Mouse (Mus musculus) CH12.LX (cell line): ENCODE measurements around the gene Podxl2. TPM values are rescaled to one million over a fixed set of nuclear protein-coding genes. Genes with fewer than 3 reads are reported as not detected.

Experiments used
- DNase-seq: peaks from one replicate; pipeline ENCODE4 v3.0.0-alpha.2; 2013; ENCODE audit errors: extremely low read depth
- H3K27ac ChIP-seq: 2 replicates; pipeline ENCODE4 v1.5.1; 2012; ENCODE audit warnings: low read depth, mild to moderate bottlenecking, control low read depth, moderate library complexity; ENCODE audit not compliant: insufficient read depth
- H3K27me3 ChIP-seq: replicated peaks from 2 replicates; pipeline ENCODE3; 2012; ENCODE audit warnings: inconsistent platforms
- H3K36me3 ChIP-seq, 2 experiments: replicated peaks in 1 of 2; 2 replicates each; pipeline versions ENCODE3 to v1.6.1; 2012; ENCODE audit warnings: inconsistent platforms in 1 of 2, low read length in 1 of 2, mild to moderate bottlenecking in 1 of 2, mixed read lengths in 1 of 2, moderate library complexity in 1 of 2; ENCODE audit not compliant: control insufficient read depth in 1 of 2, insufficient read depth in 1 of 2
- H3K4me1 ChIP-seq, 2 experiments: 2 replicates each; pipeline ENCODE4 v1.6.1; 2012; ENCODE audit warnings: inconsistent platforms in 1 of 2, moderate library complexity in 1 of 2; ENCODE audit not compliant: insufficient read depth in 2 of 2, control insufficient read depth in 1 of 2
- H3K4me2 ChIP-seq: 2 replicates; pipeline ENCODE4 v1.6.1; 2012; ENCODE audit warnings: low read depth, mild to moderate bottlenecking, control low read depth; ENCODE audit not compliant: poor library complexity, insufficient read depth, severe bottlenecking
- H3K4me3 ChIP-seq, 3 experiments: fragments of 150-350 bp in 1 of 3; sonication (generic) in 1 of 3; replicated peaks in 1 of 3; 2 replicates each; pipeline versions ENCODE3 to v1.5.1; 2011 to 2012; ENCODE audit warnings: low read depth in 2 of 3, low read length in 2 of 3, mild to moderate bottlenecking in 2 of 3, moderate library complexity in 2 of 3, control low read depth in 1 of 3, improper control_type of control experiment in 1 of 3, inconsistent platforms in 1 of 3, mixed read lengths in 1 of 3; ENCODE audit not compliant: poor library complexity in 1 of 3
- H3K79me2 ChIP-seq: replicated peaks from 2 replicates; pipeline ENCODE4 v1.6.1; 2012; ENCODE audit warnings: mild to moderate bottlenecking, moderate library complexity; ENCODE audit not compliant: control insufficient read depth, poor library complexity, insufficient read depth, severe bottlenecking; ENCODE audit errors: extremely low read depth
- H3K9ac ChIP-seq: 2 replicates; pipeline ENCODE4 v1.6.1; 2012; ENCODE audit warnings: low read depth, mild to moderate bottlenecking, control low read depth, moderate library complexity; ENCODE audit not compliant: insufficient read depth
- H3K9me3 ChIP-seq: replicated peaks from 2 replicates; pipeline ENCODE3; 2012; ENCODE audit warnings: low read length, inconsistent platforms, mixed read lengths
- BHLHE40 ChIP-seq: IDR thresholded peaks from 2 replicates; pipeline ENCODE4 v1.6.1; 2011; ENCODE audit warnings: mild to moderate bottlenecking, low read depth, low read length, improper control_type of control experiment
- CHD1 ChIP-seq: IDR thresholded peaks from 2 replicates; pipeline ENCODE4 v1.6.1; 2012; ENCODE audit warnings: low read depth, low read length, improper control_type of control experiment, inconsistent platforms
- CTCF ChIP-seq, 2 experiments: IDR thresholded peaks in 1 of 2; conservative IDR thresholded peaks in 1 of 2; 2 replicates each; pipeline ENCODE4 v1.5.1; 2011 to 2012; ENCODE audit warnings: low read depth in 2 of 2, low read length in 2 of 2, improper control_type of control experiment in 1 of 2, inconsistent platforms in 1 of 2, mild to moderate bottlenecking in 1 of 2, moderate library complexity in 1 of 2
- E2F4 ChIP-seq: IDR thresholded peaks from 2 replicates; pipeline ENCODE4 v1.6.1; 2011; ENCODE audit warnings: low read depth, low read length, improper control_type of control experiment; ENCODE audit not compliant: insufficient replicate concordance
- ELF1 ChIP-seq: IDR thresholded peaks from 2 replicates; pipeline ENCODE4 v1.6.1; 2014; ENCODE audit warnings: low read depth, mild to moderate bottlenecking, inconsistent platforms, low read length, improper control_type of control experiment
- ETS1 ChIP-seq: conservative IDR thresholded peaks from 2 replicates; pipeline ENCODE4 v1.6.1; 2012; ENCODE audit warnings: low read depth, mild to moderate bottlenecking, inconsistent platforms, low read length, improper control_type of control experiment, moderate library complexity
- GABPA ChIP-seq: IDR thresholded peaks from 2 replicates; pipeline ENCODE4 v1.6.1; 2012; ENCODE audit warnings: low read depth, low read length, improper control_type of control experiment, inconsistent platforms; ENCODE audit not compliant: insufficient replicate concordance
- HCFC1 ChIP-seq: IDR thresholded peaks from 2 replicates; pipeline ENCODE4 v1.6.1; 2012; ENCODE audit warnings: low read depth, mild to moderate bottlenecking, inconsistent platforms, low read length, improper control_type of control experiment
- IRF4 ChIP-seq: IDR thresholded peaks from 2 replicates; pipeline ENCODE4 v1.6.1; 2014; ENCODE audit warnings: low read depth, mild to moderate bottlenecking, inconsistent platforms, low read length, improper control_type of control experiment
- JUND ChIP-seq: conservative IDR thresholded peaks from 2 replicates; pipeline ENCODE4 v1.6.1; 2011; ENCODE audit warnings: low read depth, low read length, improper control_type of control experiment
- KAT2A ChIP-seq: IDR thresholded peaks from 2 replicates; pipeline ENCODE4 v1.6.1; 2012; ENCODE audit warnings: low read length, improper control_type of control experiment, inconsistent platforms; ENCODE audit not compliant: insufficient replicate concordance
- MAFK ChIP-seq: IDR thresholded peaks from 2 replicates; pipeline ENCODE4 v1.6.1; 2011; ENCODE audit warnings: low read length, improper control_type of control experiment; ENCODE audit not compliant: insufficient replicate concordance
- MAX ChIP-seq: IDR thresholded peaks from 2 replicates; pipeline ENCODE4 v1.6.1; 2011; ENCODE audit warnings: low read length, improper control_type of control experiment
- MAZ ChIP-seq: IDR thresholded peaks from 2 replicates; pipeline ENCODE4 v1.6.1; 2012; ENCODE audit warnings: low read depth, mild to moderate bottlenecking, inconsistent platforms, low read length, improper control_type of control experiment, moderate library complexity
- MEF2A ChIP-seq: IDR thresholded peaks from 2 replicates; pipeline ENCODE4 v1.6.1; 2014; ENCODE audit warnings: low read depth, mild to moderate bottlenecking, inconsistent platforms, low read length, improper control_type of control experiment, borderline replicate concordance
- MXI1 ChIP-seq: IDR thresholded peaks from 2 replicates; pipeline ENCODE4 v1.6.1; 2011; ENCODE audit warnings: mild to moderate bottlenecking, low read depth, low read length, improper control_type of control experiment
- MYC ChIP-seq: IDR thresholded peaks from 2 replicates; pipeline ENCODE4 v1.6.1; 2011; ENCODE audit warnings: low read depth, mild to moderate bottlenecking, improper control_type of control experiment, low read length
- NELFE ChIP-seq: IDR thresholded peaks from 2 replicates; pipeline ENCODE4 v1.6.1; 2011; ENCODE audit warnings: low read depth, low read length, improper control_type of control experiment
- NRF1 ChIP-seq: IDR thresholded peaks from 2 replicates; pipeline ENCODE4 v1.6.1; 2014; ENCODE audit warnings: low read depth, mild to moderate bottlenecking, inconsistent platforms, low read length, improper control_type of control experiment, moderate library complexity
- PAX5 ChIP-seq: IDR thresholded peaks from 2 replicates; pipeline ENCODE4 v1.6.1; 2012; ENCODE audit warnings: low read length, inconsistent platforms, mixed read lengths
- POLR2A ChIP-seq: IDR thresholded peaks from 2 replicates; pipeline ENCODE4 v1.6.1; 2011; ENCODE audit warnings: low read depth, mild to moderate bottlenecking, improper control_type of control experiment, low read length
- POLR2AphosphoS2 ChIP-seq: IDR thresholded peaks from 2 replicates; pipeline ENCODE4 v1.6.1; 2011; ENCODE audit warnings: low read depth, low read length, improper control_type of control experiment
- RAD21 ChIP-seq: IDR thresholded peaks from 2 replicates; pipeline ENCODE4 v1.6.1; 2011; ENCODE audit warnings: low read depth, mild to moderate bottlenecking, low read length, improper control_type of control experiment, moderate library complexity
- SIN3A ChIP-seq: IDR thresholded peaks from 2 replicates; pipeline ENCODE4 v1.6.1; 2012; ENCODE audit warnings: low read length, improper control_type of control experiment, inconsistent platforms
- SMC3 ChIP-seq: IDR thresholded peaks from 2 replicates; pipeline ENCODE4 v1.6.1; 2011; ENCODE audit warnings: low read depth, low read length, improper control_type of control experiment
- TCF12 ChIP-seq: IDR thresholded peaks from 2 replicates; pipeline ENCODE4 v1.6.1; 2014; ENCODE audit warnings: low read depth, mild to moderate bottlenecking, inconsistent platforms, low read length, improper control_type of control experiment
- USF1 ChIP-seq: IDR thresholded peaks from 2 replicates; pipeline ENCODE4 v1.6.1; 2014; ENCODE audit warnings: low read depth, mild to moderate bottlenecking, inconsistent platforms, low read length, improper control_type of control experiment
- USF2 ChIP-seq: conservative IDR thresholded peaks from 2 replicates; pipeline ENCODE4 v1.6.1; 2011; ENCODE audit warnings: low read depth, low read length, improper control_type of control experiment
- ZC3H11A ChIP-seq: IDR thresholded peaks from 2 replicates; pipeline ENCODE4 v1.6.1; 2012; ENCODE audit warnings: low read depth, mild to moderate bottlenecking, inconsistent platforms, low read length, improper control_type of control experiment
- ZKSCAN1 ChIP-seq: IDR thresholded peaks from 2 replicates; pipeline ENCODE4 v1.6.1; 2012; ENCODE audit warnings: low read depth, inconsistent platforms, low read length, improper control_type of control experiment, borderline replicate concordance
- ZMIZ1 ChIP-seq: IDR thresholded peaks from 2 replicates; pipeline ENCODE4 v1.6.1; 2012; ENCODE audit warnings: low read depth, mild to moderate bottlenecking, inconsistent platforms, low read length, improper control_type of control experiment
- ZNF384 ChIP-seq: IDR thresholded peaks from 2 replicates; pipeline ENCODE4 v1.6.1; 2012; ENCODE audit warnings: low read depth, low read length, improper control_type of control experiment, inconsistent platforms
- dilution Hi-C: fragments of 300-500 bp; cut with MboI; formaldehyde crosslinking; loops from 2 replicates; pipeline ENCODE4 v1.14.3; 2020; ENCODE audit warnings: low sequenced_read_pairs; ENCODE audit not compliant: extremely low pct_unique_long_range_greater_than_20kb, extremely low pct_ligation_motif_present
- in situ Hi-C: fragments of 300-500 bp; cut with MboI; formaldehyde crosslinking; loops from 3 replicates; pipeline ENCODE4 v1.14.3; 2019; ENCODE audit warnings: low sequenced_read_pairs, low pct_ligation_motif_present, low pct_unique_long_range_greater_than_20kb, mixed read lengths
- polyA plus RNA-seq: library from polyadenylated mRNA; unstranded; fragments of >175 nt; gene quantifications from 2 replicates; pipeline ENCODE4 v1.2.1, GENCODE M21; 2012; ENCODE audit warnings: low read depth; ENCODE audit not compliant: insufficient read length
- total RNA-seq, 2 experiments: library from RNA; depleted of rRNA; stranded (reverse); fragments of 300-350 nt in 1 of 2; fragments of >200 nt in 1 of 2; gene quantifications; 2 replicates each; pipeline ENCODE4 v1.2.3; 2012 to 2014

The Podxl2 gene
- total and polyA plus RNA-seq, 3 experiments, result 0.79 to 0.93 (median 0.81) TPM

- dilution Hi-C loops, result no loop called here
- Histone ChIP-seq H3K27me3 (no peaks in the 10 kb centered on the region), H3K4me2 (no peak overlapping the region), H3K4me1 (peaks cover 72 to 86% of the 10 kb centered on the region in 2 experiments), H3K4me3 (no peak overlapping the region), H3K79me2 (no peaks in the 10 kb centered on the region), H3K9me3 (no peaks in the 10 kb centered on the region), H3K36me3 (peaks cover 18 to 29% of the 10 kb centered on the region in 2 experiments), H3K9ac (no peak overlapping the region), H3K27ac (peak overlapping the region; percentile 95; the same call in 1 of the 2 replicates)
- TF ChIP-seq CTCF (conservative IDR thresholded peaks at IDR 0.05 in 1 of 2, IDR thresholded peaks at IDR 0.05 in 1 of 2; ENCODE audit: low read depth in 2 of 2, low read length in 2 of 2) (peak; percentile 73 to 91), TCF12 (peak; percentile 49; the same call in 1 of the 2 replicates), CHD1 (no peak), ZC3H11A (peak; percentile 76), NRF1 (0 out of 2 replicates have a peak, but pooled peaks have one; percentile 14), MEF2A (peak; percentile 69), MAFK (0 out of 2 replicates have a peak, but pooled peaks have one; percentile 39), PAX5 (no peak), RAD21 (peak; percentile 74), POLR2AphosphoS2 (no peak; the same call in 1 of the 2 replicates), USF1 (no peak), JUND (no peak), KAT2A (0 out of 2 replicates have a peak, but pooled peaks have one; percentile 45), ZKSCAN1 (no peak), ZMIZ1 (no peak), BHLHE40 (peak; percentile 85), MYC (peak; percentile 82; the same call in 1 of the 2 replicates), GABPA (no peak), MAZ (0 out of 2 replicates have a peak, but pooled peaks have one; percentile 53), ELF1 (peak; percentile 39; the same call in 1 of the 2 replicates), SMC3 (peak; percentile 95), NELFE (peak; percentile 50; the same call in 1 of the 2 replicates), SIN3A (0 out of 2 replicates have a peak, but pooled peaks have one; percentile 46), POLR2A (peak; percentile 38; the same call in 1 of the 2 replicates), HCFC1 (peak; percentile 43), ZNF384 (peak; percentile 52; the same call in 1 of the 2 replicates), USF2 (no peak), IRF4 (peak; percentile 72), ETS1 (peak; percentile 51; the same call in 1 of the 2 replicates), E2F4 (0 out of 2 replicates have a peak, but pooled peaks have one; percentile 19), MXI1 (0 out of 2 replicates have a peak, but pooled peaks have one; percentile 47), MAX (peak; percentile 47)
- in situ Hi-C loops, result no loop called here
- peak; percentile 89 for DNase-seq
Observed at GRCm38 (mm10) chr6:88831456-88831855, 43.4 kb downstream of the Podxl2 start.
